Mouse (Mus musculus): ENCODE data around the gene Mrnip.

Gene Mrnip

DNA sequence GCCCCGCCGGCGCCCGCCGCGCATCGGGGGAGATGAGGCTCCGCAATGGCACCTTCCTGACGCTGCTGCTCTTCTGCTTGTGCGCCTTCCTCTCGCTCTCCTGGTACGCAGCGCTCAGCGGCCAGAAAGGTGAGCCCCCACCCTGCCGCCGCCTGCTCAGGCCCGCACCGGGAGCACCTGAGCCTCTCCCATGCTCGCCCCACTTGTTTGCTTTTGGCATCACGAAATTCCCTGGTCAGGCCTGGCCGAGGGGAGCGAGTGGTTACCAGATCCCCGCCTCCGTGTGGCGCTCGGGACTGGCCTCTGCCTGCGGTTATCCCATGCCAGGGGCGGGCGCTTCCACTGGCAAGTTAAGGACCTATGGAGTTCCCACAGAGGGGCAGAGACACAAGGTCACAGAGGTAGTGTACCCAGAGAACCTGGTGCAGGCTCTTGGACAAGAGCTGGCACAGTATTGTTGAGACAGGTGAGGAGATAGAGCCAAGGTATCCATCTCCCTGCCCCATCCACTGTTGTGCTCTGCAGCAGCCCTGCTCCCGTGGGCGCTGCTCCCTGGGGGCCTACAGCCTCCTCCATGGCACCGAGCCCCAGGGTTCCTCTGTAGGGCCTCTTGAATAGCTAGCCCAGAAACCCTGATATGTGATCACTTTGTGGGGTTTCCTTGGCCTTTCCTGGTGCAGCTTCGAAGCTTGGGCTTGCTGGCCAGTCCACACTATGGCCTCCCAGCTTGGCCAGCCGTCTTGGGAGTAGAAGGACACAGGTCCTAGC lies 51.6 kb downstream of the Mrnip start:
- no peak for DNase-seq (ENCODE audit: low spot score)

DNA sequence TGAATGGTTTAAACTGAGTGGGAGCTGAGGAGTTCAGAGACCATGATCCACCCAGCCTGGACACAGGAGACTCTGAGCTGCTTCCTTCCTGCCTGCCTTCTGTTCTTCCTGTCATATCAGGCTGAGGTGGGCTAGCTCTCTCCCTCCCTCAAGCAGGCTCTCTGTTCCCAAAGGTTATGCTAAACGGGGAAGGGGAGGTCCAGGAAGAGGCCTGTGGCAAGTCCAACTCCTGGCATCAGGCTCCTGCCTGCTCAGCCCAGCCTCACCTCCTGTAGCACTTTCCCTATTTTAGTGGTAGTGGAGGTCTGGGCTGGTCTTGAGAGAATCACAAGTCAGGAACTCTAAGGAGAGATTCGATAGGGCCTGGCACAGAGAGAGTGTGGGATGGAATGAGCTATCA lies 52.2 kb downstream of the Mrnip start:
- no peak for DNase-seq (ENCODE audit: low spot score)

DNA sequence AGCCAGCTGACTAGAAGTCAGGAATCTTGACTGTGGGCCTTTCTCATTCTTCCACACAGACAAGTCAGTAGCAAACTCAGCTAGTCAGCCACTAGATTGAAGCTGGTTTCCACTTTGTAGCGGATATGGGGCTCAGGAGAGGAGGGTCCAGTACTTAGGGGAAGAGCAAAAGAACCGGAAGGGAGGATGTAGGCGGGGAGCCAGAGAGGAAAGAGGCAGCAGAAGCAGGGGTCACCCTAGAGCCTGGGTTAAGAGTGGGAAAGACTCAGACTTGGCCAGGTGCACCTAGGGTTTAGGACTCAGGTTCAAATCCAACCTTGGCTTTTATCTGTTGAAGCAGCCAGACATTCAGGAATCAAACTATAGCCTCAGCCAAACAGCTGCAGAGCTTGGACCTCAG lies 53.0 kb downstream of the Mrnip start:
- DNase-seq (ENCODE audit: low spot score) = no peak

DNA sequence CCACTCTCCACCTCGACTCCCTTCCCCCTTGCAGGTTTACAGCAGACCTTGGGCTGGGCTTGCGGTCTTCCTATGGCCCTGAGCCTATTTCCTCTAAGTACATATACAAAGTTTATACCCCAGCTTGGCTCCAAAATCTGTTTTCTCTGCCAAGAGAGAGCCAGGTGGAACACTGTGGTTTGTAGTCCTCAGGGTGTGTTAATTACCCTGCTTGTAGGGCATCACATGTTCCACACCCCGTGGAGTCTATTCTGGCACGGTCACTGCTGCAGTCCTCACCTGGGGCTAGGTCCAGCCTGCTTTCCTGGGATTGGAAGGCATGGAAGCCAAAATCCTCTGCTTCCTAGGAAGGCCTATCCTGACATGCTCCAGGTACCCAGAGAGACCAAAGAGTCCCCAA lies 53.5 kb downstream of the Mrnip start:
- DNase-seq (ENCODE audit: low spot score) = no peak

- no peak for DNase-seq (ENCODE audit: low spot score)
Measured at GRCm38 (mm10) chr11:50228772-50229171, 54.5 kb downstream of the Mrnip start.

DNA sequence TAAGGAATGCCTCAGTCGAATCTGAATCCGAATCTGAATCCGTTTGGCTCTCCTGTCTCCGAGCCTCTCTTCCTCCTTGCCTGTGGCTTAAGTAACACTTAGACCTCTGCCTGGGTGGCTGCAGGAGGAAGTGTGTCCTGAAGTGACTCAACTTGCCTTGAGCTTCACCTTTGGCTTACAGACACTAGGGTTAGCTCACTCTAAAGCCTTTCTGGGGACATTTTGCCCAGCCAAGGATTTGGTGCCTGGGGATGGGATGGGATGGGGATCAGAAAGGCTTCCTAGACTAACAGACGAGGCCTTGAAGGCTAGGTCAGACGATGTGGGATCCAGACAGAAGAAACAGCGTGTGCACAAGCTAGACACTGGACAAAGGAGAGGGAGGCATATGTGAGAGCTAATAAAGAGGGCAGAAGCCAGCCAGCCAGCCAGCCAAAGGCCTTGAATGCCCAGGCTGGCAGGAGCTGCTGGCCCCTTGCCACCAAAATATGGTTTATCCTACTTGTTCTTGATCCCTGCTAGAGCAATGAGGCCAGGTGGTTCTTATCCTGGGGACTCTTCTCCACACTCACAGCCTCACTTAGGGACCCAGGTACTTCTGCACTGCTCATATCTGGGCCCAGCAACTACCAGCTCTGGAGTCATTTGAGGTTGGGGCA lies 55.1 kb downstream of the Mrnip start:
- DNase-seq (ENCODE audit: low spot score) = peak; percentile 74

DNA sequence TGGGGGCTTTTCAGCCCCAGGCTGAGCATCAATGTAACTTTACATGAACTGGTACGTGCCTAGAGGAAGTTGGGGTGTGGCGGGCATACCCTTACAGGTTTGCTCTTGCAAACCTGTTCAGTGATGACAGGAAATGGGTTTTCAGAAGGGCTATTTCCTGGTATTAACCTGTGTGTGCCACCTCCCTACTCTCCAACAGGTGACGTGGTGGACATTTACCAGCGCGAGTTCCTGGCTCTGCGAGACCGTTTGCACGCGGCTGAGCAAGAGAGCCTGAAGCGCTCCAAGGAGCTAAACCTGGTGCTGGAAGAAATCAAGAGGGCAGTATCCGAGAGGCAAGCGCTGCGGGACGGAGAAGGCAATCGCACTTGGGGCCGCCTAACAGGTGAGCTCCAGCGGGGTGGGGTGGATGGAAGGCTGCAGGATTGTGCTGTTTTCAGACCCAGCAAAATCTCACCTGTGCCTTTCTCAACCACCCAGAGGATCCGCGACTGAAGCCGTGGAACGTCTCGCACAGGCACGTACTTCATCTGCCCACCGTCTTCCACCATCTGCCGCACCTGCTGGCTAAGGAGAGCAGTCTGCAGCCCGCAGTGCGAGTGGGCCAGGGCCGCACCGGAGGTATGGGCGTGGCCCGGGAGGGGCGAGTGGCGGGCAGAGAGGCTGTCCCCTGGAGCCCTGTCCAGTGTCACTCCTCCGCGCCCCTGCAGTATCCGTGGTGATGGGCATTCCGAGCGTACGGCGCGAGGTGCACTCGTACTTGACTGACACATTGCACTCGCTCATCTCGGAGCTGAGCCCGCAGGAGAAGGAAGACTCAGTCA lies 56.4 kb downstream of the Mrnip start:
- DNase-seq (ENCODE audit: low spot score) = no peak

DNA sequence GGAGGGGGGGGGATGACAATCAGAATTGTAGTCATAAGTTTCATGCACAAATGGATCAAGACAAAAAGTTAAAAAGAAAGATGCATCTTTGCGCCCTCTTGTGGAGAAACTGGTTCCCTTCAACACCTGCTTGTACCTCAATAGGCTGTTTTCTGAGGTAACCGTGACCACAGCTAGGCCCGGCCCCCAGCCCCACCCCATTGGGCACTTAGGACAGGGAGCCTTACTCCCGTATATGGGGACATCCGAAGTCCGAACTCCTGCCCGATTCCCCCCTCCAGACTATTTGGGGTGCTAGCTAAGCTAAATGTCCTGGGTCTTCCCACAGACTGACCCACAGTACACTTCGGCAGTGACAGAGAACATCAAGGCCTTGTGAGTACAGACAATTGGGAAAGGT lies 57.2 kb downstream of the Mrnip start:
- DNase-seq (ENCODE audit: low spot score) = peak; percentile 55

DNA sequence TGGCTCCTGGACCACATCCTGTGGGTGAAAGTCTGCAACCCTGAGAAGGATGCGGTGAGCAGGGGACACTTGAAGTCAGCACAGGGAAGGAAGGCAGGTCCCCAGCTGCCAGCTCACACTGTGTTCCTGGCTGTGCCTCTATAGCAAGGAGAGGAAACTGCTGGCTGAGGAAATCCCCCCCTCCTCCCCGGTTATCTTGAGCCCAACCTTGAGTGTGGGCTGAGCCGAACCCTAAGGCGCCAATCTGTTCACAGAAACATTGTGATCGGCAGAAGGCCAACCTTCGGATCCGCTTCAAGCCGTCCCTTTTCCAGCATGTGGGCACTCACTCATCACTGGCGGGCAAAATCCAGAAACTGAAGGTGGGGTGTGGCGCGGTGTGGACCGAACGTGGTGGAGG lies 58.8 kb downstream of the Mrnip start:
- peak; percentile 71 for DNase-seq (ENCODE audit: low spot score)

GRCm38 (mm10) chr11:50233993-50234392 lies 59.7 kb downstream of the Mrnip start:
- peak; percentile 53 for DNase-seq (ENCODE audit: low spot score)

DNA sequence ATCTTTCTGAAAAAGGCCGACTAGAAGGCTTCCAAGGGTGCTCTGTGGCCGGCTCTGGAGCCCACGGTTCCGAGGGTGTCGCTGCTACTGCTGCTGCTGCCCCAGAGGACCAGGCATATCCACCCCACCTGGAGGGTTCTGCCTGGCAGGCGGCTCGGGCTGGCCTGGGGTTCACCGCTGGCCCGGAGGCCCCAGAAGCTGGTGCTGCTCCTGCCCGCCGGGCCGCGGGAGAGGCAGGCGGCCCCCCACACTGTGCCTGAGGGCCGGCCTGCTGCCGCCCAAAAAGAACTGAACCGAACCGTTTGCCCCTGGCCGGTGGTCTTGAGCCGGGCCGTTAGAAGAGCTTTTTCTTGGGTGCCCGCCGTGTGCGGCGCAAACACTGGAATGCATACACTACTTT lies 60.4 kb downstream of the Mrnip start:
- DNase-seq (ENCODE audit: low spot score) = no peak

DNA sequence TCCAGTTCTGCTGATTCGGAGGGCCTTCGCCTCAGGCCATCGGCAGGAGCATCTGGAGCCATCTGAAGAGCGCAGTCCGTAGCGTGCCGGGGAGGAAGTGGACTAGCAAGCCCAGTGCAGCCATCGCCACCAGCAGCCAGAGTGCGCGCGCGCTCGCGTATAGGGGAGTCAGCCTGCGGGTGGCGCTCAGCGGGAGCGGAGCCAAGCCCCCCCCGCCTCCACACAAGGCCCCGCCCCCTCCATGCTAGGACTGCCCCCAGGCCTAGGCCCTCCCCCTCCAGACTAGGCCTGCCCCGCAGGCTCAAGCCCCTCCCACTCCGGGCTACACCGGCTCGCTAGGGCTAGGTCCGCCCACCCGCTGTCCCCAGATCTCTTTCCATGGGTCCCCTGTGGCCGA lies 62.3 kb downstream of the Mrnip start:
- peak; percentile 88 for DNase-seq (ENCODE audit: low spot score)

GRCm38 (mm10) chr11:50236937-50237835 lies 62.9 kb downstream of the Mrnip start:
- DNase-seq (ENCODE audit: low spot score) = peak; percentile 40

DNA sequence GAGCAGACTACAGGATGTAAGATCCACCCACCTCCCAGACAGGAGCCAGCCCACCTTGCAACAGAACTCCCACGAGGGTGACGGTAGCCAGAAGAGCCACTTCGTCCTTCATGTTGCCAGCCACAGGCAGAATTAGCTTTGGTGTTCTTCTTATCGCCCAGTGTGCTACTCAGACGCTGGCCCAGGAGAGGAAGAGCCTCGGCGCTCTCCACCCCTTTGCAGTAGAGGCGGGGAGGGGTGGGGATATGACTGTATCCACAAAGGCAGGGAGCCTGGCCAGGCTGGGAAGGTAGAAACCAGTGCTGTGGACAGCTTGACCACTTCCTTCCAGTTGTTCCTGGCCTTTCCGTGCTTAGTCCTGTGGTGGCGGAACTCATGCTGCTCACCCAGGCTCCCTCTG lies 64.1 kb downstream of the Mrnip start, which contains the start of gene Ltc4s:
Ltc4s (minus strand) TSS at position 293 of the 400 bp plus-strand sequence.
- no peak for DNase-seq (ENCODE audit: low spot score)

GRCm38 (mm10) chr11:50238821-50239791 lies 64.9 kb downstream of the Mrnip start:
- DNase-seq (ENCODE audit: low spot score) = no peak

- DNase-seq (ENCODE audit: low spot score) = no peak
Measured at GRCm38 (mm10) chr11:50240235-50240911, 66.1 kb downstream of the Mrnip start.

DNA sequence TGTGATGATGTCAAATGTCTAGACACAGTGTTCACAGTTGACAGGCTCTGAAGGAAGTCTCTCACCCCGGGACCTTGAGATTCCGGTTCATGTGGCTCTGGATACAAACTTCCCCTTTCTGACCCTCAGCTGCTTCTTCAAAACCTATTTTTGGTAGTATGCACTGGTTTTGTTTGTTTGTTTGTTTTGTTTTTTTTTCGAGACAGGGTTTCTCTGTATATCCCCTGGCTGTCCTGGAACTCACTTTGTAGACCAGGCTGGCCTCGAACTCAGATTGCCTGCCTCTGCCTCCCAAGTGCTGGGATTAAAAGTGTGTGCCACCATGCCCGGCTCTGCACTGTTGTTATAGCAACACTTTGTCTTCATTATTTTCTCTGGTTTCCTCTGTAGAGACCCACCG lies 69.7 kb downstream of the Mrnip start:
- no peak for DNase-seq (ENCODE audit: low spot score)

GRCm38 (mm10) chr11:50245269-50245668 lies 71.0 kb downstream of the Mrnip start:
- DNase-seq (ENCODE audit: low spot score) = no peak

- DNase-seq (ENCODE audit: low spot score) = no peak
Measured at GRCm38 (mm10) chr11:50248473-50249171, 74.4 kb downstream of the Mrnip start.
